Mouse (Mus musculus) CD4-positive, CD25-positive, alpha-beta regulatory T cell, adult 4 months (primary cell): Measurements from ENCODE around the gene Bahcc1. TPM values are rescaled to one million over a fixed set of nuclear protein-coding genes. Genes with fewer than 3 reads are reported as not detected.

Experiments used
- ATAC-seq: one replicate; pipeline ENCODE4 v1.8.0; 2017
- polyA plus RNA-seq, 2 experiments: library from polyadenylated mRNA; unstranded; fragments of 100-300 nt; shearing (Covaris generic); gene quantifications; one replicate each; pipeline ENCODE4 v1.2.1; 2017

The Bahcc1 gene
- polyA plus RNA-seq, 2 experiments from 2014 or later: not detected

- no peak for ATAC-seq
Measured at GRCm38 (mm10) chr11:120320156-120320555, 87.4 kb downstream of the Bahcc1 start.

- ATAC-seq: no peak
Measured at GRCm38 (mm10) chr11:120335431-120336021, 102.8 kb downstream of the Bahcc1 start.

DNA sequence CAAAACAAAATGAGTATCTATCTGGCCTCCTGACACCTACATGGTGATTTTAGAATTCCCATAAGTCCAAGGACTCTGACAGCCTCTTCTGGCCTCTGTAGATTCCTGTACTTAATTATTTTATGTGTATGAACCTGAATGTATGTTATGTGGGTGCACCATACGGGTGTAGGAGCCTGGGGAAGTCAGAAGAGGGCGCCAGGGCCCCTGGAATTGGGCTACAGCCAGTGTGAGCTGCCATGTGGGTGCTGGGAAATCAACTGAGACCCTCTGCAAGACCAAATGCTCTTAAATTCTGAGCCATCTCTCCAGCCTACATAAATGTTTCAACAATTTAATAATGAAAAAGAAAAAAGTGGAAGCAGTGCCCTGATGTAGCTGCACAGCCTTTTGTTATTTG is 104.7 kb downstream of the Bahcc1 start:
- no peak for ATAC-seq

- no peak for ATAC-seq
Measured at GRCm38 (mm10) chr11:120338786-120339185, 106.0 kb downstream of the Bahcc1 start.

- no peak for ATAC-seq
Measured at GRCm38 (mm10) chr11:120339978-120340513, 107.3 kb downstream of the Bahcc1 start.

DNA sequence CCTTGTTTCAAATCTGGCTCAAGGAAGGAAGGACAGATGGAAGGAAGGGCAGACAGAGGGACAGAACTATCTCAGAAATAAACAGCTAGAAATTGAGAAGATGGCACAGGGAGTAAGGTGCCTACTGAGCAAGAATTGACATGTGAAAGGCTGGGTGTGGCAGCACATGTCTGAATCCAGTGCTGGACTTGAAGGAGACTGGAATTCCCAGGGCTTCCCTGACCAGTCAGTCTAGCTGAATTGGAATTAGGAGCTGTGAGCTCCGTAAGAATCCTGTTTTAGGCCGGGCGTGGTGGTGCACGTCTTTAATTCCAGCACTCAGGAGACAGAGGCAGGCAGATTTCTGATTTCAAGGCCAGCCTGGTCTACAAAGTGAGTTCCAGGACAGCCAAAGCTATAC is 108.9 kb downstream of the Bahcc1 start:
- no peak for ATAC-seq

Other genes starting within 250 kb of the Bahcc1 start
- gene Aatk, start 185.8 kb upstream of the Bahcc1 start, polyA plus RNA-seq: not detected
- under 1 TPM in 1 of 2 experiments, not detected in 1; 0.47 TPM for gene Cep131, start 146.1 kb upstream of the Bahcc1 start, polyA plus RNA-seq
- 10 to 100 TPM in 1 of 2 experiments, 1 to 10 TPM in 1; 9.2 to 12.1 TPM for gene Tepsin, start 134.2 kb upstream of the Bahcc1 start, polyA plus RNA-seq
- gene Ndufaf8, start 134.0 kb upstream of the Bahcc1 start, polyA plus RNA-seq: 10 to 100 TPM; 77.9 to 85.0 TPM
- gene Slc38a10, start 81.6 kb upstream of the Bahcc1 start, polyA plus RNA-seq: 10 to 100 TPM; 34.8 to 49.2 TPM
- gene Actg1, start 115.6 kb downstream of the Bahcc1 start, polyA plus RNA-seq: 1,000 to 10,000 TPM; 2,387 to 3,192 TPM
- gene Fscn2, start 128.6 kb downstream of the Bahcc1 start, polyA plus RNA-seq: under 1 TPM; 0.67 to 0.99 TPM
- 10 to 100 TPM; 17.8 to 27.0 TPM for gene Faap100, start 145.8 kb downstream of the Bahcc1 start, polyA plus RNA-seq
- gene Nploc4, start 204.8 kb downstream of the Bahcc1 start, polyA plus RNA-seq: 10 to 100 TPM in 1 of 2 experiments, 1 to 10 TPM in 1; 9.5 to 11.0 TPM
- gene Tspan10, start 209.7 kb downstream of the Bahcc1 start, polyA plus RNA-seq: not detected
- gene Pde6g, start 220.6 kb downstream of the Bahcc1 start, polyA plus RNA-seq: under 1 TPM in 1 of 2 experiments, not detected in 1; 0.83 TPM
- gene Oxld1, start 225.1 kb downstream of the Bahcc1 start, polyA plus RNA-seq: 1 to 10 TPM; 3.5 to 4.6 TPM
- 10 to 100 TPM; 19.8 to 27.7 TPM for gene Ccdc137, start 225.2 kb downstream of the Bahcc1 start, polyA plus RNA-seq
- gene Arl16, start 234.7 kb downstream of the Bahcc1 start, polyA plus RNA-seq: 10 to 100 TPM; 34.8 to 44.8 TPM